Mouse (Mus musculus) gastrocnemius, adult 2 months (tissue): ENCODE measurements around the gene Chek1. TPM values are rescaled to one million over a fixed set of nuclear protein-coding genes. Genes with fewer than 3 reads are reported as not detected.
A peak's percentile ranks its signal among the peaks of the same experiment; 100 is the strongest.

Source experiments
- DNase-seq: peaks from one replicate; pipeline ENCODE4 v3.0.0; 2022
- H3K27ac ChIP-seq: fragments of 200-600 bp; 2 replicates; pipeline ENCODE4 v1.8.1; 2022; ENCODE audit warnings: mild to moderate bottlenecking
- H3K4me3 ChIP-seq: fragments of 200-600 bp; 2 replicates; pipeline ENCODE4 v1.8.1; 2022; ENCODE audit warnings: mild to moderate bottlenecking, moderate library complexity
- CTCF ChIP-seq: fragments of 200-600 bp; IDR thresholded peaks from 2 replicates; pipeline ENCODE4 v1.8.1; 2022; ENCODE audit warnings: antibody characterized with exemption, mild to moderate bottlenecking, moderate library complexity
- intact Hi-C: fragments of 180-260 bp; cut with DNase I; formaldehyde crosslinking; loops from one replicate; pipeline ENCODE4 v1.15.1; 2025
- long read RNA-seq, 2 experiments: library from polyadenylated mRNA; stranded (forward); transcript quantifications; one replicate each; pipeline ENCODE4 v2.0.0; 2021
- total RNA-seq, 2 experiments: library from RNA; stranded (reverse); gene quantifications; 2 replicates each; pipeline ENCODE4 v1.2.3; 2021

The Chek1 gene
- total RNA-seq = under 1 TPM in 1 of 2 experiments, not detected in 1; 0.70 TPM
- long read RNA-seq, experiment 1 = 0 reads
- long read RNA-seq, experiment 2 = 0 reads

DNA sequence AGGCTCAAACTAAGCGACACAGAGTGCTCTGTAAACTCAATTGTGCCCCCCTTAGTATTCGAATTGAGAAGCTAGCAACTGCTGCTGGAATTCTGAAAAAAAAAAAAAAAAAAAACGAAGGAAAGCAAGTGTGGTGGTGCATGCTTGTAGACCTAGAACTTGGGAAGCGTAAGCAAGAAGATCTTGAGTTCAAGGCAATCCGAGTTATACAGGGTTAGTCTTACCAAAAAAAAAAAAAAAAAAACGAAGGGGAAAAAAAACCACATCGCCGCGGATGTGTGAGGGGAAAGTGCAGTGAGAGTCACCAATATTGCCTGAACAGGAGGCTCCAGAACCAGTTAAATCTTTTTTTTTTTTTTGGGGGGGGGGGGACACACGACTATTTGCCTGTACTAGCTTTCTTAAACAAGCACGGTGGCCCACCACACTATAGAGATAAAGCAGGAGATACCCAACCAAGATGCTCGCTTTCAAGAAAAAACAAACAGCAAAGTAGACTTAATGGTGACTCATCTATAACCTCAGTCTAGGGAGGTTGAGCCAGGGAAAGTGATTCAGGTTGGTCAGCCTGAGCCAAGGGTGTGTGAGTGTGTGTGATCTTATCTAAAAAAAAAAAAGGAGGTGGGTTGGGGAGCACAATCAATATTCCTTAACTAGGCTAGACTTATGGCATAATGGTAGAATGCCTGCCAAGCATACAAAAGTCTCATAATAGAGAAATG is at the start of gene Chek1:
Gene Chek1, minus strand, starts transcription at position 32 of the 722 bp plus-strand sequence.
- no peak for DNase-seq
- Histone ChIP-seq H3K27ac (peak within 1 kb of the TSS; percentile 80), H3K4me3 (peak within 1 kb of the TSS; percentile 77)
- intact Hi-C loops = loop anchor here (5.0 kb wide), 1 partner anchor 35 kb away; no protein-coding TSS in a partner anchor
- TF ChIP-seq CTCF = no peak

DNA sequence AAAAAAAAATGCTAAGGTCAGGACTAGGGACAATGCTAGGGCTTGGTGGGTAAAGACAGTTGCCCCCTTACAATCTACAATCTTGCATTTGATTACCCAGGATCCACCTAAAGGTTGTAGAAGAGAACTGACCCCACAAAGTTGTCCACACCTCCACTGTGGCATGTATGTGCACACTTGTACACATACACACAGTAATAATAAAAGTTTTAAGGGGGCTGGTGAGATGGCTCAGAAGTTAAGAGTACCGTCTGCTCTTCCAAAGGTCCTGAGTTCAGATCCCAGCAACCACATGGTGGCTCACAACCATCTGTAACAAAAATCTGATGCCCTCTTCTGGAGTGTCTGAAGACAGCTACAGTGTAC is 42.2 kb upstream of the Chek1 start:
- no peak for DNase-seq

DNA sequence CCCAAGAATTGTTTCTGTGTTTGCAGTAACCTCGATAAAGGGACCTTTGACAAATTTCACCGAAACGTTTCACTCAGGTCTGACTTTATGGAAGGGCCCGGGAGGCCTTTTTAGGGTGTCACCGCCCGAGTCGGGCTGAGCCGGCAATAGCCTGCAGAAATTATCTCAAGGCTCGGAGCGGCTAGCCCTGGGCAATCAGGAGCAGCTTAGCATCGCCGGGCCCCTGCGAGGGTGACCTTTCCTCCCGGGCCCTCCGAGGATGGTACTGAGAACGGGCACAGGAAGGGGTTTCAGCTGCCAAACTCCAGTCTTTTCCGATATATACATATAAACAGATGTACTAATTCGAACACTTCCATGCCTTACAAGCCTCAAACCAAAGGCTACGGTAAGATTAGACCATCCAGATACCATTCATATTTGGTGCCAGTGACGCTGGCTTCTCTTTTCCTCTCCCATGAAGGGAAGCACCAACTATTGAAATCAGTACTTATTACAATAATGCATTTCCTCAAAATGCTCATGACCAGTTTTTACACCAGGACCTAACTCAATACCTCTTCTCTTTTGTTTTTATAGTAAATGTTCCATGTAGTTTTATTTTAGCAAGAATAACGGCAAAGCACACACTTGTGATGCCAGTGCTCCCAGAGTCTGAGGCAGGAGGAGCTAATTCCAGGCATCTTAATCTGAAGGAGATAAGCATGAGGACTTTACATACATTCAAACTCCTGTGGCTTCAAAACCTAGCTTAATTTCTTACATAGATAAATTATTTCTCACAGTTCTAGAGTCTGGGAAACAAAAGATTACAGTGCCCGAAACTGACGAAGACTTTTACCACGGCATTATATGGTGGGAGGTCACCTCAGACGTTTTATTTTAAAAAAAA is 41.5 kb upstream of the Chek1 start:
- peak overlapping the region; percentile 97 for H3K27ac ChIP-seq
- peak; percentile 61 for DNase-seq
- intact Hi-C loops = no loop called here
- TF ChIP-seq CTCF = no peak
- peak overlapping the region; percentile 87 for H3K4me3 ChIP-seq

More for the DNA sequence above, 42.2 kb upstream of the Chek1 start:
- peak overlapping the region; percentile 87 for H3K4me3 ChIP-seq
- intact Hi-C loops = no loop called here
- H3K27ac ChIP-seq = peak overlapping the region; percentile 97
- TF ChIP-seq CTCF = no peak

DNA sequence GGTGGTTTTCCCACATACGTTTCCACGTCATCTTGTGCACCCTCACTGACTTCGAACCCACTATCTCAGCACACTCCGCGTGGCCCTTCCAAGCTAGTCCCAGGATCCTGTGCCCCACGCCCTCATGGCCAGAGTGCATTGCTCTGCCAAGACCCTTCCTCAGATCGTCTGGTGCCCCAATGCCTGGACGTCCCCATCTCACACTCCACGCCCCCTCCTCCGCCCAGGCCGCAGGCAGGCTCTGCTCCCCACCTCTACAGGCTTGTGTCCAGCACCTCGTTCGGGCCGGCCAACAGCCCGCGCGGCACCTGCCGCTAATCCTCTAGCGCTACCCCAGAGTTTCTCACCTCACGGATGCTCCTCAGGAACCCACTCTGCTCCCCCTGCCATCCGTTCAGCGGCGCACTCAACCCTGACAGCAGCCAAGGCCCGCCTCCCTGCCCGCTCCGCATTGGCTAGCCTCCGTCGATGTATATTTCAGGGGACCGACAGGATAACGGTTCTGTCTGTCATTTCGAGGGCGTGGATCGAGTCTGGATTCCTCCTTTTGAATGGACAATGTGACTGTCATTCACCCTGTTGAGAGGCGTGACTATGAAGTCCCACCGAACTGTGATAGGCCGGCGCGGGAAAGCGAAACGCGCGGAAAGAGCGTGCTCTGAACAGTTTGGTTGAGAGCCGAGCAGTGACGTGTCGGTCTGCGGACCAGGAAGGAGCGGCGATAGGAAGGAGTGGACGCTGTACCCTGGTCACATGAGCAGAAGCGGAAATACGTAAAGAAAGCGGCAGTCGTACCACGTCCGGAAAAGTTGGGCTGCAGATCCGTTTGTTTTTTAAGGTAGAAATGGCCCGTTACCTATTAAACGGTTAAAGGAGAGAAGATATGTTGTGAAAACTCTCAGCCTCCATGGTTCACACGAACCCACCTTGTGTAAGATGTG is 40.6 kb upstream of the Chek1 start, which contains the start of gene Stt3a:
Gene Stt3a, minus strand, starts transcription at position 477 of the 941 bp plus-strand sequence.
- Histone ChIP-seq H3K27ac (peak within 1 kb of the TSS; percentile 97), H3K4me3 (peak within 1 kb of the TSS; percentile 87)
- no peak for TF ChIP-seq CTCF
- DNase-seq = peak; percentile 100
- intact Hi-C loops = no loop called here

DNA sequence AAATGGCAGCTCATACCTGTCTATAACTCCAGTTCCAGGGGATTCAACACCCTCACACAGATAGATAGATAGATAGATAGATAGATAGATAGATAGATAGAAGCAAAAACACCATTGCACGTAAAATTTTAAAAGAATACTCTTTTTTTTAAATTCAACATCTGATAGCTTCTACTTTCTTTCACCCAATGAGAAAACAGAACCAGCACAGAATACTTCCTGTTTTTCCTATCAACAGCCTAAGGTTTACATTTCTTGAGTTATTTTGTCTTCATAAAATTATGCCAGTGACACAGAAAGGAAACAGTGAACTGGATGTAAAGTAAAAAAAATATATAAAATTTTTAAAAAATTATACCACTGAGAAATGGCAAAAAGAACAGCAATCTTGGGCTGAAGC is 37.5 kb upstream of the Chek1 start:
- DNase-seq = no peak
- intact Hi-C loops = loop anchor here (5.0 kb wide), 1 partner anchor 37 kb away; the partner anchor contains the start of gene Chek1
- TF ChIP-seq CTCF = no peak
- no peak overlapping the region for H3K27ac ChIP-seq
- H3K4me3 ChIP-seq = no peak overlapping the region

DNA sequence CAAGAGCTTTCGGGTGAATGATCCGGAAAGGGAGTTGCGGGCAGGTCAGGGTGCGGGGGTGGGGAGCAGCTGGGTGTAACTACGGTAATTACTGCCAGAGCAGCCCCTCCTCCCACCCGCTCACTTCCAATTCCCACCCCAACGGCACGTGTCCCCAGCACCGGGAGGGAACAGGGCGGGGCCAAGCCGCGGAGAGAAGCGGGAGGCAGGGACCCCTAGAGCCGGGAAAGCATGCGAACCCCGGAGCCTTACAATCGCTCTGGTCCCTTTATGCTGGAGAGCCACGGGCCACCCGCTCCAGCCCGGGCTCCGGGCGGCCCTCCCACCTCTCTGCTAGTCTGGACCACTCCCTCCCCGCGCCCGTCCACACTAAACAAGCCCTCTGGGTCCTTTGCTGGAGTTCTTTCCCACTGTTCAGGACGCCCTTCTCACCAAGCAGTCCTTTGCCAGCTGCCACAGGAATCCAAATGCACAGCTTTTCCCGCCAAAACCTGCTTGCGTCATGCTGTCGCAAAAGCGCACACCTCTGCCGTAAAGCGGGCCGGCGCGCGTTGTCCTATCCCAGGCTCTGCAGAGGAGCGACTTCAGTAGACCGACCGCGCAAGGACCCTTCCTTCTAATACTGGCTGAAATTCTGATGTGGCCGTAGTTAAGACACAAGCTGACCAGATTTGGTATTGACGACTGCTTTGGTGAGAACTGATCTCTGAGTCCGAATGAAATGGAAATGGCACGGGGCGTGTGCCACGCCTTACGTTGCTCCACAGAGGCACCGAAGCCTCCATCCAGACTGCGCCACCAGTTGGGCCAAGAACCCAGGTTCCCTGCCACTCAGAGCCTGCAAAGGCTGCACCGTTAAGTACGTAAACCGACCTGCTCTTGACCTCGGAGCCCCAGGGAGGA is 483 bp downstream of the Chek1 start:
- intact Hi-C loops = loop anchor here (5.0 kb wide), 1 partner anchor 36 kb away; no protein-coding TSS in a partner anchor
- Histone ChIP-seq H3K27ac (peak overlapping the region; percentile 80), H3K4me3 (peak overlapping the region; percentile 77)
- peak; percentile 90 for DNase-seq
- TF ChIP-seq CTCF = no peak

DNA sequence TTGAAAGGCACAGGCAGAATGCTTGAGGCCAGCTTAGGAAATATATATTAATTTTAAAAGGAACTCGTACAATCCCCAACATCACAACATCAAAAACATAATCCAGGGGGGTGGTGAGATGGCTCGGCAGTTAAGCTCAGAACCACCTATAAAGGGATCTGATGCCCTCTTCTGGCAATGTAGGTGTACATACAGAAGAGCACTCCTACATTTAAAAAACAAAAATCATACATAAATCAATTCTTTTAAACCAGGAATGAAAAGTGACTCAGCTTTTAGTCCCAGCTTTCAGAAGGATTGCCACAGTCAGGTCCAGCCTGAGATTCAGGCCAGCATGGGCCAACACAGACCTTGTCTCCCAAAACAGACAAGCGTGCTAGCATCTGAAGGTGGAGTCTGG is 10.2 kb downstream of the Chek1 start:
- DNase-seq = no peak
- TF ChIP-seq CTCF = peak; percentile 4; the same call in 1 of the 2 replicates
- no peak overlapping the region for H3K4me3 ChIP-seq
- intact Hi-C loops = no loop called here
- no peak overlapping the region for H3K27ac ChIP-seq

DNA sequence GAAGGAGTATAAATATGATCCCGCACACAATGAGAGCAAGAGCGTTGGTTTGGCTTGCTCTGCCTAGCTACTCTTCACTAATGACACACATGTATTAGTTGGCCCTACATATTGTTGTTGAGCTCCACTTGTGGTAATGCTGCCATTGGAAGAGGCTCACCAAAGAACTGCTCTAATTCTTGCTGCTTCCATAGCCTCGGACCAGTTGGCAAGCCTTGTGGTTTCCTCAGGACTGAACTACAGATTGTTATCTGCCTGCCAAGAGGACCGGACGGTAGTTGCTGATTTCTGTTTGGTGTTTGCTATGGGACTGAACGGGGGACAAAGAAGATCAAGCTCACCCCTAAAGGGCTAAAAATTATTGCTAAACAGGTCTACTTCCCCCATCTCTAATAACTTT is 19.6 kb downstream of the Chek1 start:
- DNase-seq = no peak
- TF ChIP-seq CTCF = no peak
- Histone ChIP-seq H3K4me3 (no peak overlapping the region), H3K27ac (no peak overlapping the region)
- intact Hi-C loops = no loop called here

DNA sequence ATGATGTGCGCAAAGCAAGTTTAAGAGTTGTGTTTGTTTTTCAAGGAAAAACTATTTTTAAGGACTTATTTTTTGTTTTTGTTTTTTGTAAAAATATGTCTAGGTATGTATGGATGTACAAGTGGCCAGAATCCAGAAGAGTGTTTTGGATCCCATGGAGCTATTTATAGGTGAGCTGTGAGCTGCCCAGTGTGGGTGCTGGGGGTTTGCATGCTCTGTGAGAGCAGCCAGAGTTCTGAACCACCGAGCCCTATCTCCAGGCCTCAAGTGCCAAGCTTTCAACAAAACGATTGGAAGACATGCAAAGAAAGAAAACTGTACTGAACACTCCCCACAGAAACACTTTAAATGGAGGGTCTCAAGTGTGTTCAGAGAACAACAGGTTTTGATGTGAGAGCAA is 20.9 kb downstream of the Chek1 start:
- Histone ChIP-seq H3K4me3 (no peak overlapping the region), H3K27ac (no peak overlapping the region)
- intact Hi-C loops = no loop called here
- no peak for TF ChIP-seq CTCF
- DNase-seq = no peak

- Histone ChIP-seq H3K4me3 (no peak overlapping the region), H3K27ac (no peak overlapping the region)
- DNase-seq = no peak
- intact Hi-C loops = no loop called here
- no peak for TF ChIP-seq CTCF
These were observed 32.6 kb downstream of the Chek1 start for GRCm38 (mm10) chr9:36694276-36694675.

GRCm38 (mm10) chr9:36692920-36693319 is 33.9 kb downstream of the Chek1 start, which contains the start of gene Acrv1:
Acrv1 (plus strand) TSS chr9:36693220.
- intact Hi-C loops = no loop called here
- Histone ChIP-seq H3K27ac (no peak within 1 kb of the TSS), H3K4me3 (no peak within 1 kb of the TSS)
- no peak for DNase-seq
- no peak for TF ChIP-seq CTCF
